Mouse (Mus musculus): ENCODE results near the gene Sergef. TPM values are rescaled to one million over a fixed set of nuclear protein-coding genes. Genes with fewer than 3 reads are reported as not detected.

The Sergef gene
- polyA plus RNA-seq, 1 experiment from 2014 or later = 10.7 TPM

GRCm38 (mm10) chr7:46554855-46555254 lies 84.8 kb downstream of the Sergef start:
- 83% methylated on average over 9 of the region's 9 CpGs for WGBS
- H3K4me3 ChIP-seq (ENCODE audit: control insufficient read depth in 1 of 2, insufficient read depth in 1 of 2, low read depth in 1 of 2, low read length in 2 of 2) = no peak overlapping the region
- no peak for ATAC-seq (ENCODE audit: insufficient number of reproducible peaks, insufficient read depth, low FRiP score, low read depth)
- peaks cover 1 to 10% of the 10 kb centered on the region in 2 experiments; a peak in 1 of 4 replicates for H3K4me1 ChIP-seq (ENCODE audit: control insufficient read depth in 2 of 2, insufficient read depth in 2 of 2, low read length in 2 of 2)
- H3K36me3 ChIP-seq (ENCODE audit: control insufficient read depth, insufficient read depth, low read length) = no peaks in the 10 kb centered on the region
- no peak overlapping the region for H3K27ac ChIP-seq (replicated peaks in 1 of 2; ENCODE audit: control insufficient read depth in 1 of 2, insufficient read depth in 1 of 2, low read depth in 2 of 2, low read length in 2 of 2)
- H3K9ac ChIP-seq (ENCODE audit: low read length) = no peak overlapping the region
- no peaks in the 10 kb centered on the region for H3K9me3 ChIP-seq (ENCODE audit: control insufficient read depth, low read length)
- no peak overlapping the region for H3K4me2 ChIP-seq (ENCODE audit: low read length)
- H3K27me3 ChIP-seq (ENCODE audit: control insufficient read depth, insufficient read depth, low read length) = no peaks in the 10 kb centered on the region

- Histone ChIP-seq H3K27ac (replicated peaks in 1 of 2; ENCODE audit: control insufficient read depth in 1 of 2, insufficient read depth in 1 of 2, low read depth in 2 of 2, low read length in 2 of 2) (no peak overlapping the region), H3K27me3 (ENCODE audit: control insufficient read depth, insufficient read depth, low read length) (no peaks in the 10 kb centered on the region), H3K36me3 (ENCODE audit: control insufficient read depth, insufficient read depth, low read length) (no peaks in the 10 kb centered on the region), H3K4me3 (ENCODE audit: control insufficient read depth in 1 of 2, insufficient read depth in 1 of 2, low read depth in 1 of 2, low read length in 2 of 2) (no peak overlapping the region), H3K4me1 (ENCODE audit: control insufficient read depth in 2 of 2, insufficient read depth in 2 of 2, low read length in 2 of 2) (peaks cover 0 to 9% of the 10 kb centered on the region in 2 experiments; a peak in 1 of 4 replicates), H3K9me3 (ENCODE audit: control insufficient read depth, low read length) (no peaks in the 10 kb centered on the region), H3K9ac (ENCODE audit: low read length) (no peak overlapping the region), H3K4me2 (ENCODE audit: low read length) (no peak overlapping the region)
- ATAC-seq (ENCODE audit: insufficient number of reproducible peaks, insufficient read depth, low FRiP score, low read depth) = no peak
- WGBS = 71% methylated on average over 7 of the region's 7 CpGs
Measured at GRCm38 (mm10) chr7:46554003-46554402, 85.6 kb downstream of the Sergef start.

GRCm38 (mm10) chr7:46551935-46552752 lies 87.5 kb downstream of the Sergef start:
- no peak overlapping the region for H3K27ac ChIP-seq (replicated peaks in 1 of 2; ENCODE audit: control insufficient read depth in 1 of 2, insufficient read depth in 1 of 2, low read depth in 2 of 2, low read length in 2 of 2)
- no peaks in the 10 kb centered on the region for H3K9me3 ChIP-seq (ENCODE audit: control insufficient read depth, low read length)
- no peak for ATAC-seq (ENCODE audit: insufficient number of reproducible peaks, insufficient read depth, low FRiP score, low read depth)
- no peak overlapping the region for H3K4me2 ChIP-seq (ENCODE audit: low read length)
- peaks cover 0 to 9% of the 10 kb centered on the region in 2 experiments; a peak in 1 of 4 replicates for H3K4me1 ChIP-seq (ENCODE audit: control insufficient read depth in 2 of 2, insufficient read depth in 2 of 2, low read length in 2 of 2)
- no peaks in the 10 kb centered on the region for H3K36me3 ChIP-seq (ENCODE audit: control insufficient read depth, insufficient read depth, low read length)
- H3K27me3 ChIP-seq (ENCODE audit: control insufficient read depth, insufficient read depth, low read length) = no peaks in the 10 kb centered on the region
- H3K9ac ChIP-seq (ENCODE audit: low read length) = no peak overlapping the region
- no peak overlapping the region for H3K4me3 ChIP-seq (ENCODE audit: control insufficient read depth in 1 of 2, insufficient read depth in 1 of 2, low read depth in 1 of 2, low read length in 2 of 2)
- WGBS = 45% methylated on average over 20 of the region's 20 CpGs

- no peak for ATAC-seq (ENCODE audit: insufficient number of reproducible peaks, insufficient read depth, low FRiP score, low read depth)
- Histone ChIP-seq H3K9me3 (ENCODE audit: control insufficient read depth, low read length) (no peaks in the 10 kb centered on the region), H3K4me2 (ENCODE audit: low read length) (no peak overlapping the region), H3K27ac (replicated peaks in 1 of 2; ENCODE audit: control insufficient read depth in 1 of 2, insufficient read depth in 1 of 2, low read depth in 2 of 2, low read length in 2 of 2) (no peak overlapping the region), H3K27me3 (ENCODE audit: control insufficient read depth, insufficient read depth, low read length) (no peaks in the 10 kb centered on the region), H3K4me1 (ENCODE audit: control insufficient read depth in 2 of 2, insufficient read depth in 2 of 2, low read length in 2 of 2) (peaks cover 0 to 9% of the 10 kb centered on the region in 2 experiments; a peak in 1 of 4 replicates), H3K4me3 (ENCODE audit: control insufficient read depth in 1 of 2, insufficient read depth in 1 of 2, low read depth in 1 of 2, low read length in 2 of 2) (no peak overlapping the region), H3K36me3 (ENCODE audit: control insufficient read depth, insufficient read depth, low read length) (no peaks in the 10 kb centered on the region), H3K9ac (ENCODE audit: low read length) (no peak overlapping the region)
- WGBS = 86% methylated on average over 7 of the region's 7 CpGs
Measured at GRCm38 (mm10) chr7:46551173-46551572, 88.4 kb downstream of the Sergef start.

- 88% methylated on average over 3 of the region's 3 CpGs for WGBS
- no peak for ATAC-seq (ENCODE audit: insufficient number of reproducible peaks, insufficient read depth, low FRiP score, low read depth)
- no peak overlapping the region for H3K4me3 ChIP-seq (ENCODE audit: control insufficient read depth in 1 of 2, insufficient read depth in 1 of 2, low read depth in 1 of 2, low read length in 2 of 2)
- no peaks in the 10 kb centered on the region for H3K36me3 ChIP-seq (ENCODE audit: control insufficient read depth, insufficient read depth, low read length)
- no peak overlapping the region for H3K9ac ChIP-seq (ENCODE audit: low read length)
- no peak overlapping the region for H3K27ac ChIP-seq (replicated peaks in 1 of 2; ENCODE audit: control insufficient read depth in 1 of 2, insufficient read depth in 1 of 2, low read depth in 2 of 2, low read length in 2 of 2)
- 0 out of 4 replicates have a peak, but pooled peaks cover 0 to 5% of the 10 kb centered on the region in 2 experiments for H3K4me1 ChIP-seq (ENCODE audit: control insufficient read depth in 2 of 2, insufficient read depth in 2 of 2, low read length in 2 of 2)
- H3K9me3 ChIP-seq (ENCODE audit: control insufficient read depth, low read length) = no peaks in the 10 kb centered on the region
- H3K4me2 ChIP-seq (ENCODE audit: low read length) = no peak overlapping the region
- H3K27me3 ChIP-seq (ENCODE audit: control insufficient read depth, insufficient read depth, low read length) = no peaks in the 10 kb centered on the region
Measured at GRCm38 (mm10) chr7:46548124-46548523, 91.5 kb downstream of the Sergef start.

- Histone ChIP-seq H3K27ac (replicated peaks in 1 of 2; ENCODE audit: control insufficient read depth in 1 of 2, insufficient read depth in 1 of 2, low read depth in 2 of 2, low read length in 2 of 2) (no peak overlapping the region), H3K9ac (ENCODE audit: low read length) (no peak overlapping the region), H3K4me3 (ENCODE audit: control insufficient read depth in 1 of 2, insufficient read depth in 1 of 2, low read depth in 1 of 2, low read length in 2 of 2) (no peak overlapping the region), H3K9me3 (ENCODE audit: control insufficient read depth, low read length) (no peaks in the 10 kb centered on the region), H3K27me3 (ENCODE audit: control insufficient read depth, insufficient read depth, low read length) (no peaks in the 10 kb centered on the region), H3K36me3 (ENCODE audit: control insufficient read depth, insufficient read depth, low read length) (no peaks in the 10 kb centered on the region), H3K4me2 (ENCODE audit: low read length) (no peak overlapping the region), H3K4me1 (ENCODE audit: control insufficient read depth in 2 of 2, insufficient read depth in 2 of 2, low read length in 2 of 2) (0 out of 4 replicates have a peak, but pooled peaks cover 0 to 4% of the 10 kb centered on the region in 2 experiments)
- WGBS = 90% methylated on average over 3 of the region's 3 CpGs
- ATAC-seq (ENCODE audit: insufficient number of reproducible peaks, insufficient read depth, low FRiP score, low read depth) = no peak
Measured at GRCm38 (mm10) chr7:46547642-46548041, 92.0 kb downstream of the Sergef start.

- Histone ChIP-seq H3K9me3 (ENCODE audit: control insufficient read depth, low read length) (no peaks in the 10 kb centered on the region), H3K4me3 (ENCODE audit: control insufficient read depth in 1 of 2, insufficient read depth in 1 of 2, low read depth in 1 of 2, low read length in 2 of 2) (no peak overlapping the region), H3K9ac (ENCODE audit: low read length) (no peak overlapping the region), H3K36me3 (ENCODE audit: control insufficient read depth, insufficient read depth, low read length) (no peaks in the 10 kb centered on the region), H3K4me1 (ENCODE audit: control insufficient read depth in 2 of 2, insufficient read depth in 2 of 2, low read length in 2 of 2) (no peaks in the 10 kb centered on the region), H3K27me3 (ENCODE audit: control insufficient read depth, insufficient read depth, low read length) (no peaks in the 10 kb centered on the region), H3K27ac (replicated peaks in 1 of 2; ENCODE audit: control insufficient read depth in 1 of 2, insufficient read depth in 1 of 2, low read depth in 2 of 2, low read length in 2 of 2) (no peak overlapping the region), H3K4me2 (ENCODE audit: low read length) (no peak overlapping the region)
- WGBS = 27% methylated on average over 4 of the region's 4 CpGs
- no peak for ATAC-seq (ENCODE audit: insufficient number of reproducible peaks, insufficient read depth, low FRiP score, low read depth)
Measured at GRCm38 (mm10) chr7:46546539-46546938, 93.1 kb downstream of the Sergef start.

Data from heart, embryonic 14.5 days (tissue).